Mouse (Mus musculus): ENCODE measurements around the gene B2m. TPM values are rescaled to one million over a fixed set of nuclear protein-coding genes. Genes with fewer than 3 reads are reported as not detected.

The B2m gene
- polyA plus RNA-seq, 1 experiment from 2014 or later: 63.5 TPM

GRCm38 (mm10) chr2:122126765-122127347, 20.6 kb upstream of the B2m start:
- no peaks in the 10 kb centered on the region for H3K27me3 ChIP-seq (ENCODE audit: control insufficient read depth, insufficient read depth, low read length)
- no peak overlapping the region for H3K27ac ChIP-seq (ENCODE audit: low read depth, low read length)
- no peaks in the 10 kb centered on the region for H3K36me3 ChIP-seq (ENCODE audit: control insufficient read depth, insufficient read depth, low read length)
- 20% methylated on average over 5 of the region's 5 CpGs for WGBS
- no peak overlapping the region for H3K4me2 ChIP-seq (ENCODE audit: low read depth, low read length)
- no peak for ATAC-seq (ENCODE audit: low read depth)
- H3K4me1 ChIP-seq (ENCODE audit: control insufficient read depth, insufficient read depth, low read length): no peaks in the 10 kb centered on the region
- H3K9me3 ChIP-seq (ENCODE audit: control insufficient read depth, low read length): no peaks in the 10 kb centered on the region
- no peak overlapping the region for H3K9ac ChIP-seq (replicated peaks; ENCODE audit: low read depth, low read length)
- no peak overlapping the region for H3K4me3 ChIP-seq (ENCODE audit: low read depth, low read length)

- H3K9ac ChIP-seq (replicated peaks; ENCODE audit: low read depth, low read length): no peak overlapping the region
- H3K4me1 ChIP-seq (ENCODE audit: control insufficient read depth, insufficient read depth, low read length): no peaks in the 10 kb centered on the region
- no peak overlapping the region for H3K4me2 ChIP-seq (ENCODE audit: low read depth, low read length)
- no peaks in the 10 kb centered on the region for H3K27me3 ChIP-seq (ENCODE audit: control insufficient read depth, insufficient read depth, low read length)
- no peak overlapping the region for H3K27ac ChIP-seq (ENCODE audit: low read depth, low read length)
- 94% methylated on average over 4 of the region's 4 CpGs for WGBS
- H3K9me3 ChIP-seq (ENCODE audit: control insufficient read depth, low read length): no peaks in the 10 kb centered on the region
- no peaks in the 10 kb centered on the region for H3K36me3 ChIP-seq (ENCODE audit: control insufficient read depth, insufficient read depth, low read length)
- ATAC-seq (ENCODE audit: low read depth): no peak
- H3K4me3 ChIP-seq (ENCODE audit: low read depth, low read length): no peak overlapping the region
Measured at GRCm38 (mm10) chr2:122127635-122128034, 19.9 kb upstream of the B2m start.

- Histone ChIP-seq H3K4me3 (ENCODE audit: low read depth, low read length) (no peak overlapping the region), H3K36me3 (ENCODE audit: control insufficient read depth, insufficient read depth, low read length) (no peaks in the 10 kb centered on the region), H3K27ac (ENCODE audit: low read depth, low read length) (no peak overlapping the region), H3K27me3 (ENCODE audit: control insufficient read depth, insufficient read depth, low read length) (no peaks in the 10 kb centered on the region), H3K4me2 (ENCODE audit: low read depth, low read length) (no peak overlapping the region), H3K9me3 (ENCODE audit: control insufficient read depth, low read length) (no peaks in the 10 kb centered on the region), H3K4me1 (ENCODE audit: control insufficient read depth, insufficient read depth, low read length) (no peaks in the 10 kb centered on the region), H3K9ac (replicated peaks; ENCODE audit: low read depth, low read length) (no peak overlapping the region)
- 84% methylated on average over 2 of the region's 2 CpGs for WGBS
- no peak for ATAC-seq (ENCODE audit: low read depth)
Measured at GRCm38 (mm10) chr2:122132078-122132477, 15.4 kb upstream of the B2m start.

GRCm38 (mm10) chr2:122132618-122133017, 14.9 kb upstream of the B2m start:
- H3K9ac ChIP-seq (replicated peaks; ENCODE audit: low read depth, low read length): no peak overlapping the region
- H3K9me3 ChIP-seq (ENCODE audit: control insufficient read depth, low read length): no peaks in the 10 kb centered on the region
- no peak overlapping the region for H3K4me3 ChIP-seq (ENCODE audit: low read depth, low read length)
- H3K36me3 ChIP-seq (ENCODE audit: control insufficient read depth, insufficient read depth, low read length): no peaks in the 10 kb centered on the region
- H3K4me1 ChIP-seq (ENCODE audit: control insufficient read depth, insufficient read depth, low read length): no peaks in the 10 kb centered on the region
- no peak overlapping the region for H3K27ac ChIP-seq (ENCODE audit: low read depth, low read length)
- H3K27me3 ChIP-seq (ENCODE audit: control insufficient read depth, insufficient read depth, low read length): no peaks in the 10 kb centered on the region
- ATAC-seq (ENCODE audit: low read depth): no peak
- H3K4me2 ChIP-seq (ENCODE audit: low read depth, low read length): no peak overlapping the region
- WGBS: 80% methylated on average over 2 of the region's 2 CpGs

GRCm38 (mm10) chr2:122137839-122138465, 9.5 kb upstream of the B2m start:
- no peak overlapping the region for H3K27ac ChIP-seq (ENCODE audit: low read depth, low read length)
- no peak overlapping the region for H3K9ac ChIP-seq (replicated peaks; ENCODE audit: low read depth, low read length)
- no peak overlapping the region for H3K4me3 ChIP-seq (ENCODE audit: low read depth, low read length)
- H3K9me3 ChIP-seq (ENCODE audit: control insufficient read depth, low read length): no peaks in the 10 kb centered on the region
- no peak overlapping the region for H3K4me2 ChIP-seq (ENCODE audit: low read depth, low read length)
- no peak for ATAC-seq (ENCODE audit: low read depth)
- H3K36me3 ChIP-seq (ENCODE audit: control insufficient read depth, insufficient read depth, low read length): no peaks in the 10 kb centered on the region
- no peaks in the 10 kb centered on the region for H3K27me3 ChIP-seq (ENCODE audit: control insufficient read depth, insufficient read depth, low read length)
- WGBS: 71% methylated on average over 5 of the region's 5 CpGs
- no peaks in the 10 kb centered on the region for H3K4me1 ChIP-seq (ENCODE audit: control insufficient read depth, insufficient read depth, low read length)

DNA sequence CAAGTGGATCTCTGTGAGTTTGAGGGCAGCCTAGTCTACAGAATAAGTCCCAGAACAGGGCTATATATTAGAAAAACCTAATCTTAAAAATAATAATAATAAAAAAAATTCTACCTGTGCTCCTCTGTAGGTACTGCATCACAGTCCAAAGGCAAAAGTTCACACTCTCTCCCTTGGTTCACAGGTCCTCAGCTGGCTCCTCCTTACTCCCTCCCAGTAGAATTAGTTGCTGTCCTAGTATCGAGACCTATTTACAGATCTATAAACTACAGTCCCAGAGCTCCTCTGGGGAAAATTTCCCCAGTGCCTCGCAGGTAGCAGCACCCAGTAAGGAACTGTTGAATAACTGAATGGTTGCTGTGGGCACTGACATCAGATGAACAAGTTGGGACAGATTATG, 6.7 kb upstream of the B2m start:
- Histone ChIP-seq H3K27ac (ENCODE audit: low read depth, low read length) (no peak overlapping the region), H3K4me1 (ENCODE audit: control insufficient read depth, insufficient read depth, low read length) (no peaks in the 10 kb centered on the region), H3K9ac (replicated peaks; ENCODE audit: low read depth, low read length) (no peak overlapping the region), H3K4me3 (ENCODE audit: low read depth, low read length) (no peak overlapping the region), H3K36me3 (ENCODE audit: control insufficient read depth, insufficient read depth, low read length) (no peaks in the 10 kb centered on the region), H3K4me2 (ENCODE audit: low read depth, low read length) (no peak overlapping the region), H3K27me3 (ENCODE audit: control insufficient read depth, insufficient read depth, low read length) (no peaks in the 10 kb centered on the region), H3K9me3 (ENCODE audit: control insufficient read depth, low read length) (no peaks in the 10 kb centered on the region)
- ATAC-seq (ENCODE audit: low read depth): no peak
- 81% methylated on average over 2 of the region's 2 CpGs for WGBS

GRCm38 (mm10) chr2:122141332-122141967, 6.0 kb upstream of the B2m start:
- no peak overlapping the region for H3K4me3 ChIP-seq (ENCODE audit: low read depth, low read length)
- H3K9ac ChIP-seq (replicated peaks; ENCODE audit: low read depth, low read length): no peak overlapping the region
- WGBS: 81% methylated on average over 5 of the region's 5 CpGs
- no peaks in the 10 kb centered on the region for H3K36me3 ChIP-seq (ENCODE audit: control insufficient read depth, insufficient read depth, low read length)
- no peaks in the 10 kb centered on the region for H3K9me3 ChIP-seq (ENCODE audit: control insufficient read depth, low read length)
- H3K4me2 ChIP-seq (ENCODE audit: low read depth, low read length): no peak overlapping the region
- H3K27me3 ChIP-seq (ENCODE audit: control insufficient read depth, insufficient read depth, low read length): no peaks in the 10 kb centered on the region
- H3K4me1 ChIP-seq (ENCODE audit: control insufficient read depth, insufficient read depth, low read length): no peaks in the 10 kb centered on the region
- no peak overlapping the region for H3K27ac ChIP-seq (ENCODE audit: low read depth, low read length)
- no peak for ATAC-seq (ENCODE audit: low read depth)

- Histone ChIP-seq H3K9ac (replicated peaks; ENCODE audit: low read depth, low read length) (no peak overlapping the region), H3K27me3 (ENCODE audit: control insufficient read depth, insufficient read depth, low read length) (no peaks in the 10 kb centered on the region), H3K27ac (ENCODE audit: low read depth, low read length) (no peak overlapping the region), H3K4me3 (ENCODE audit: low read depth, low read length) (no peak overlapping the region), H3K9me3 (ENCODE audit: control insufficient read depth, low read length) (no peaks in the 10 kb centered on the region), H3K4me2 (ENCODE audit: low read depth, low read length) (no peak overlapping the region), H3K4me1 (ENCODE audit: control insufficient read depth, insufficient read depth, low read length) (no peaks in the 10 kb centered on the region), H3K36me3 (ENCODE audit: control insufficient read depth, insufficient read depth, low read length) (no peaks in the 10 kb centered on the region)
- 90% methylated on average over 3 of the region's 3 CpGs for WGBS
- ATAC-seq (ENCODE audit: low read depth): no peak
Measured at GRCm38 (mm10) chr2:122143111-122143510, 4.4 kb upstream of the B2m start.

GRCm38 (mm10) chr2:122145756-122146155, 1.7 kb upstream of the B2m start:
- WGBS: 70% methylated on average over 4 of the region's 4 CpGs
- no peak overlapping the region for H3K4me3 ChIP-seq (ENCODE audit: low read depth, low read length)

More at GRCm38 (mm10) chr2:122145756-122146155, 1.7 kb upstream of the B2m start:
- H3K4me2 ChIP-seq (ENCODE audit: low read depth, low read length): no peak overlapping the region
- H3K9me3 ChIP-seq (ENCODE audit: control insufficient read depth, low read length): no peaks in the 10 kb centered on the region
- no peaks in the 10 kb centered on the region for H3K27me3 ChIP-seq (ENCODE audit: control insufficient read depth, insufficient read depth, low read length)
- H3K36me3 ChIP-seq (ENCODE audit: control insufficient read depth, insufficient read depth, low read length): no peaks in the 10 kb centered on the region
- no peak for ATAC-seq (ENCODE audit: low read depth)
- no peak overlapping the region for H3K9ac ChIP-seq (replicated peaks; ENCODE audit: low read depth, low read length)
- H3K4me1 ChIP-seq (ENCODE audit: control insufficient read depth, insufficient read depth, low read length): no peaks in the 10 kb centered on the region
- no peak overlapping the region for H3K27ac ChIP-seq (ENCODE audit: low read depth, low read length)
